Mouse (Mus musculus) cortical plate, adult 2 months (tissue): ENCODE results near the gene Ddi1.

Experiments used
- CTCF ChIP-seq: fragments of 200-500 bp; IDR thresholded peaks from 2 replicates; pipeline ENCODE4 v1.5.1; 2011; ENCODE audit warnings: mild to moderate bottlenecking, control low read depth, low read length; ENCODE audit not compliant: insufficient read depth; ENCODE audit errors: extremely low read depth
- POLR2A ChIP-seq: fragments of 200-500 bp; IDR thresholded peaks from 2 replicates; pipeline ENCODE4 v1.6.1; 2011; ENCODE audit warnings: mild to moderate bottlenecking, low read length, control low read depth; ENCODE audit not compliant: insufficient read depth; ENCODE audit errors: extremely low read depth

GRCm38 (mm10) chr9:6251990-6252389 is 17.7 kb downstream of the Ddi1 start:
- no peak for TF ChIP-seq CTCF
- TF ChIP-seq POLR2A, result no peak
